Mouse (Mus musculus): Measurements from ENCODE around the gene Ppm1m.
A peak's percentile ranks its signal among the peaks of the same experiment; 100 is the strongest.

The Ppm1m gene

DNA sequence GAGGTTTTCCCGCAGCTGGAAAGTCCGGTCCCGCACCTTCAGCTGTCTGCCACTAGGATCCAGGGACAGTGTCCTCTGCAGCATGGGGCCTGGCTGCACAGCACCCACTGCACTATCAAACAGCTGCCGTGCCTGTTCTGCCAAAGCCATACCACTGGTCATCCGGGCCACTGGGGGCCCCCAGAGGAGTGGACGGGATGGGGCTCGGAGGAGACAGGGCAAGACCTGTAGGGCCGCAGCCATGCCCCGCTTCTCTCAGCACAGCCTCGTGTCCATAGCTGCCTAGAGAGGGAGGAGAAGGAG, 42.0 kb downstream of the Ppm1m start:
- DNase-seq (ENCODE audit: low spot score) = no peak

DNA sequence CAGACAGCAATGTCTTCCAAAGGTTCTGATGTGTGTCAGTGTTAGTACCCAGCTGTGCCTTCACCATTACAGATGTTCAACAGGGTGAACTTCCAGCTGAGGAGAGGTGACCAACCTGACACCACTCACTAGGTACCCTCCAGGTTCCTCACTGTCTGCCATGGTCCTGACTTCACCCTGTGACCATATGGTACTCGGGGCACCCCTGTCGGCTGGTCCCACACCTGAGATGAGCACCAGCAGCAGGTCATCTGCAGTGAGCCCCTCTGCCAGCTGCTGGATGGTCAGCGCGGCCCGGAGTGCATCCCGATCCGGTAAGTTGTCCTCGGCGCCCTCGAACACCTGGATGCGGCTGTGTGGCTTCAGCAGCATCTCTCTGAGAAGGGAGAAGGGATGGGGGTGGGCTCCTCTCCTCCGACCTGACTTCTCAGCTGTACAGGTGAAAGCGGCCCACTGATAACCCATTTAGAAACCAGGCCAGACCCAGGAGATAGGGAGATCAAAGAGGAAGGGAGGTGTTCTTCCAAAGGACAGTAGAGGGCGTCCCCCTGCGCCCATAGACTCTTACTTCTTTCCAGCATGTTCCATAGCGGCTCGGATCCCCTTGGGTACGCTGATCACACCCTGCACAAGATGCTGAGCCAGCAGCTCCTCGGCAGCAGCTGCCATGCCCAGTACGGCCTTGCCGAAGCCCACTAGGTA, 42.5 kb downstream of the Ppm1m start:
- DNase-seq (ENCODE audit: low spot score) = no peak

GRCm38 (mm10) chr9:106156419-106156818, 43.1 kb downstream of the Ppm1m start:
- peak; percentile 89 for DNase-seq (ENCODE audit: low spot score)

DNA sequence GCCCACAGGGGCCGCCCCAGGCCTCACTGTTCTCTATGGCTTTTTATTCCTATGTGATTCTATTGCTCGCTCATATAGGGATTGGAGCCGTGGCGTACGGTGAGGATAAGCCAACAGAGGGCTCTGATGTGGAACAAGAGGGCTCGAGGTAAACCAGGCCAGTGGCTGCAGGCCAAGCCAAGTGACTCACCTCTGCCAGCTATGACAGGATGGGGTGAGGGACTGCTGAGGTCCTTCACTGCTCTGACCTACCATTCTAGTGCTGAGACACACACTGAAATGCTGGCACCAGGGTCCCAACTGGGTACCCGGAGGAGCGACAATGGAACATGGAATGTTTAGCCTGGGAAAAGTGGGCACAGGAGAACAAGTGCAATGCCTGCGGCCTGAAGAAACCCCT, 45.4 kb downstream of the Ppm1m start:
- no peak for DNase-seq (ENCODE audit: low spot score)

- DNase-seq (ENCODE audit: low spot score) = no peak
Measured at GRCm38 (mm10) chr9:106149399-106149754, 50.2 kb downstream of the Ppm1m start.

DNA sequence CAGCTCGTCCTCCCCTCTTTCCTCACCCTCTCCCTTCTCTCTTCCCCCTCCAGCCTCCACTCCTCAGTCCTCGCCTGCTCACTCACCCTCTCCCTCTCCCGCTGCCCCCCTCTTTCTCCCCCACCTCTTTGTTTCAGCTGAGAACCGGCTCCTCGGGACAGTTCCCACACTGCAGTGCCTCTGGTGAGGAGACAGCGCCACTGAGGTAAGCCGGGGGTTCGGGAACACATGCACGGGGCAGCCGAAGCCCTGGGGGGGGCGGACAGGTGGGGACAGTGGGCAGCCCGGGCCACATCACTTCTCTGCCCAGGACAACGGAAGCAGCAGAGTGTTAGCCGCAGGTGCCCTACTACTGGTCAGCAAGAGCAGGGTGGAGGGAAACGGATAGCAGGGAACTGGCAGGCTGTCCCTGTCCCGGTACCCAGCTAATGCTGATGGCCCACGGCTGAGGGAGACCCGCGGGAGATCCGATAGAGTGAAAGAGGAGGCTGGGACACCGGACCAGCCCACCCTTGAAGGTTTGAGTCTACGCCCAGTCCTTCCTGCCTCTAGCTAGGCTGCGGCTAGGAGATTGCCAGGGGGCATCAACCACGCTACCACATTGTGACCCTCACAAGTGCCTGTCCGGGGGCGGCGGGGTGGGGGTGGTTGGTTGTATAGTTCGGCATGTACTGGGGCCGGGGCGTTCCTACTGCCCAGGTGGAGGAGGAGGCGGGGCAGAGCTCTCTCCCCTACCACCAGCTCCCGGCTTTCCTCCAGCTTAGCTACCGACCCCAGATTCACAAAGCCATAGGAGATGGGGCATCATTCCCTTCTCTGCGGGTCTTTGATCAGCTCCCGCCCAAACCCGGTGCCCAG, 50.8 kb downstream of the Ppm1m start:
- peak; percentile 68 for DNase-seq (ENCODE audit: low spot score)

DNA sequence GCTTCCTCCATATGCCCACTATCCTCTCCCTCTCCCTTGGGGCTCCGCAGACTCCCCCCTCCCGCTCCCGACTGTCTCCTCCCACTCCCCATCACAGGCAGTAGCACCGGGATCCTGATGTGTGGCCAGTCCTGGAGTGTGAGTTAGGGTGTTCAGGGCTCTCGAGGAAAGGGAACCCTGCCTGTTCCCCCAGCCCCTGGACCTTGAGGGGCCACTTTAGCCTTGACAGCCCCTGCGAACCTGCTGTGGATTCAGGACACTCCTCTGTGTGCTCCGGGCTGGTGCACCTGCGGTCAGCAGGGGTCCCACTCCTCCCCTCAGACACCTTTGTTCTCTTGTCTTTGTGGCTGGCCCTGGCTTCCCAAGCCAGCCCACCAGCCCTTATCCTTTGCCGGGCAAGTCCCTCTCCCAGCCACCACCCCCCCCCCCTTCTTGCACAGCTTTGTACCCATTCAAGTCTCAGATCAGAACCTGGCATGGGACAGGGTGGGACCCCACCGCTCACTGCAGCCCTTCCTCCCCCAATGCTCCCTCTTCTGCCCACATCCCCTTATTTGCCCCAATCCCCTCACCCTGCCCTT, 51.6 kb downstream of the Ppm1m start:
- DNase-seq (ENCODE audit: low spot score) = peak; percentile 50

DNA sequence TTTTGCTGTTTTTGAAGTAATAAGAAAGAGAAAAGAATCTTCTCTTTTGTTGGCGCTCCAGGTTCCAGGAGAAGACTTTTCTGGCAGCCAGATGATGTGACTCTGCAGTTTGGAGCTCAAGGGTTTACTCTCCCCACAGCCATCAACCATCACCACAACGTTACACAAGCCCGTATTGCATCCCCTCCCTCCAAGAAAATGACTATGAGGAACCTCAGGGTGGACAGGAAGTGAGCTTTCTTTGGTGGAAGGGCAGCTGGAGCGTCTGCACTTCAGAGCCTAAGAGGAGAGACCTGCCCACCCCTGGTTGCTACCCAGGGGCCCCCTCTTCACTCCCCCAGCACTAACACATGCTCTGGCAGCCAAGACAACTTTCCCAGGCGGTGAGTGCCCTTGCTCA, 52.3 kb downstream of the Ppm1m start:
- no peak for DNase-seq (ENCODE audit: low spot score)

DNA sequence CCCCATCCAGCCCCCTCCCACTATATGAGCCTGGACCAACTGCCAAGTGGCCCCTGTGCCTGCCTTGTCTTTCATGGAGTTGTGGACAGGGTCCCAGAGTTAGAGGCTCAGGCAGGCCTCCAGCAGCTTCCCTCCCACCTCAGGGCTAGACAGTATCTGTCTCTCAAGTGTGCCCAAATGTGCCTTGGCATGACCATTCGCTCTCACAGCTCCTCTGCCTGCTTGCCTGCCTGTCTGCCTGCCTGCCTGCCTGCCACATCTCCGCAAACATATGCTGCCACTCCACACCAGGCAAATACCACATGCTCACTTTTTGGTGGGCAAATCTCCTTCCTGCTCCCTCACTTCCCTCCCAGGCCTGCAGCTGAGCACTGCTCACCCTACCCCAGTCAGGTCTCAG, 54.0 kb downstream of the Ppm1m start:
- no peak for DNase-seq (ENCODE audit: low spot score)

Data from embryo, embryonic 10.5 days (tissue).